Comparison of ENCODE assay signal across 9 mouse cellular contexts in genomic region chr13:60674911-60675310, GRCm38 (mm10).
A peak's percentile ranks its signal among the peaks of the same experiment; 100 is the strongest.
DNase-seq lines count a peak whose midpoint lies in the region; ATAC-seq and TF ChIP-seq lines count a peak whose summit lies in the region.
"Had no signal": no experiment of that assay in that cellular context is flagged by ENCODE, and none has a peak within 500 bp of the region (broad histone marks: within the 10 kb centered on the region; RNA-seq: fewer than 3 reads in every experiment).

No protein-coding gene starts in this region.

- peak; percentile 12 for DNase-seq in Muller cell, postnatal 12 days (ENCODE audit: inconsistent ontology term)
- DNase-seq in embryo, embryonic 11.5 days (ENCODE audit: low read depth, low spot score) = peak; percentile 17
- peak; percentile 91 for DNase-seq in kidney, adult 2 months
- no peak for DNase-seq in liver, embryonic 13.5 days
- no peak for DNase-seq in natural killer cell, adult 2 months (ENCODE audit: low spot score in 2 of 2)
- no peak for DNase-seq in thymus, postnatal 25 days
- DNase-seq in layer of hippocampus, adult 8-10 months (ENCODE audit: low spot score in 2 of 2) = no peak

- H3K4me3 ChIP-seq in kidney, adult 2 months (ENCODE audit: insufficient read depth, low read depth, low read length) = no peak overlapping the region
- no peak overlapping the region for H3K4me3 ChIP-seq in liver, embryonic 13.5 days (replicated peaks)

- H3K9me3 ChIP-seq in liver, embryonic 13.5 days (replicated peaks) = no peaks in the 10 kb centered on the region

- peak overlapping the region; percentile 39; the same call in 1 of the 2 replicates for H3K9ac ChIP-seq in liver, embryonic 13.5 days

- H3K4me2 ChIP-seq in liver, embryonic 13.5 days = no peak overlapping the region

- H3K27ac ChIP-seq in kidney, adult 2 months (ENCODE audit: insufficient read depth, low read depth, low read length) = peak overlapping the region; percentile 93
- H3K27ac ChIP-seq in liver, embryonic 13.5 days = peak overlapping the region; percentile 84

- no peak for ATAC-seq in liver, embryonic 13.5 days (ENCODE audit: low read depth)
- ATAC-seq in megakaryocyte progenitor cell, adult 5-6 weeks (replicated peaks; ENCODE audit: poor library complexity) = no peak
- ATAC-seq: forebrain, embryonic 14.5 days had no signal

- no peak for TF ChIP-seq POLR2A in kidney, adult 2 months (IDR thresholded peaks at IDR 0.05; ENCODE audit: low read depth, low read length)

- no peaks in the 10 kb centered on the region for H3K36me3 ChIP-seq in kidney, adult 2 months (ENCODE audit: control insufficient read depth, insufficient read depth, low read length)
- H3K36me3 ChIP-seq in liver, embryonic 13.5 days = no peaks in the 10 kb centered on the region

- TF ChIP-seq CTCF in kidney, adult 2 months (conservative IDR thresholded peaks at IDR 0.05; ENCODE audit: insufficient read depth, insufficient read length, low read depth, low read length) = no peak

- H3K27me3 ChIP-seq in kidney, adult 2 months (replicated peaks; ENCODE audit: control insufficient read depth, insufficient read depth, low read length) = no peaks in the 10 kb centered on the region
- no peaks in the 10 kb centered on the region for H3K27me3 ChIP-seq in liver, embryonic 13.5 days

- 11% methylated on average over 9 of the region's 9 CpGs for WGBS in kidney, adult 2 months
- 39% methylated on average over 9 of the region's 9 CpGs for WGBS in liver, embryonic 13.5 days (ENCODE audit: insufficient replicate concordance)

- H3K4me1 ChIP-seq in kidney, adult 2 months (ENCODE audit: control insufficient read depth, insufficient read depth, low read length) = peaks cover 41% of the 10 kb centered on the region
- H3K4me1 ChIP-seq in liver, embryonic 13.5 days (replicated peaks) = peaks cover 68% of the 10 kb centered on the region

Comparison
In these comparisons a context has a peak if more than half of its experiments do, and no peak if none do; other contexts are left out.
1. DNase-seq: peak in Muller cell, postnatal 12 days (single experiment), embryo, embryonic 11.5 days (single experiment) and kidney, adult 2 months (single experiment); none in liver, embryonic 13.5 days (single experiment), natural killer cell, adult 2 months (0 of 2), thymus, postnatal 25 days (single experiment) and layer of hippocampus, adult 8-10 months (0 of 2).